Mouse (Mus musculus) frontal cortex, postnatal 10 days (tissue): ENCODE data around the gene Gm3248.
A peak's percentile ranks its signal among the peaks of the same experiment; 100 is the strongest.
"Not testable (repeated sequence)": the region's sequence is repeated elsewhere in the genome, so short reads cannot be mapped to it uniquely, and the experiment has no call there.

ENCODE experiments used
- DNase-seq, 2 experiments: peaks; one replicate each; pipeline ENCODE4 v3.0.0; 2022; ENCODE audit warnings: low spot score in 2 of 2, mixed read lengths in 1 of 2

Gm3248 gene

GRCm38 (mm10) chr14:5961635-5962034 lies at the start of gene Gm3248:
TSS of gene Gm3248 (minus strand) at chr14:5961745.
- peak; percentile 5 to 21 for DNase-seq

GRCm38 (mm10) chr14:5987136-5987535 lies 25.6 kb upstream of the Gm3248 start:
- DNase-seq: peak in 1 of 2 experiments; percentile 7

GRCm38 (mm10) chr14:5979037-5979436 lies 17.5 kb upstream of the Gm3248 start, which contains the start of gene Gm3453:
TSS of gene Gm3453 (minus strand) at chr14:5979137.
- DNase-seq: not testable (repeated sequence)

GRCm38 (mm10) chr14:5962441-5962840 lies 896 bp upstream of the Gm3248 start:
- DNase-seq: not testable (repeated sequence)

- DNase-seq: peak in 1 of 2 experiments; percentile 9
Observed at GRCm38 (mm10) chr14:5961102-5961501, 443 bp downstream of the Gm3248 start.

- peak; percentile 4 to 13 for DNase-seq
Observed at GRCm38 (mm10) chr14:5960479-5960878, 1.1 kb downstream of the Gm3248 start.

- not testable (repeated sequence) for DNase-seq
Observed at GRCm38 (mm10) chr14:5923276-5923675, 38.3 kb downstream of the Gm3248 start.

- DNase-seq: not testable (repeated sequence)
Observed at GRCm38 (mm10) chr14:5918330-5918942, 43.1 kb downstream of the Gm3248 start.

- DNase-seq: not testable (repeated sequence)
Observed at GRCm38 (mm10) chr14:5913701-5914100, 47.8 kb downstream of the Gm3248 start.
